Mouse (Mus musculus) lung, postnatal 0 days (tissue): ENCODE measurements around the gene Clca1. TPM values are rescaled to one million over a fixed set of nuclear protein-coding genes. Genes with fewer than 3 reads are reported as not detected.

Experiments used
- ATAC-seq: fragments of 200-750 bp; cut with Nextera tagmentation; 2 replicates; pipeline ENCODE4 v1.8.0; 2017; ENCODE audit warnings: moderate library complexity
- DNase-seq: peaks from one replicate; pipeline ENCODE4 v3.0.0-alpha.2; 2016; ENCODE audit warnings: low spot score
- H3K27ac ChIP-seq: fragments of 300-500 bp; sonication (generic); 2 replicates; pipeline ENCODE4 v1.5.1; 2014; ENCODE audit warnings: antibody characterized with exemption, mild to moderate bottlenecking, low read length, mixed read lengths
- H3K27me3 ChIP-seq: fragments of 300-500 bp; sonication (generic); replicated peaks from 2 replicates; pipeline ENCODE4 v1.6.1; 2014; ENCODE audit warnings: low read length, mixed read lengths; ENCODE audit not compliant: insufficient read depth
- H3K36me3 ChIP-seq: fragments of 300-500 bp; sonication (generic); 2 replicates; pipeline ENCODE4 v1.6.1; 2014; ENCODE audit warnings: low read length, mixed read lengths; ENCODE audit not compliant: insufficient read depth
- H3K4me1 ChIP-seq: fragments of 300-500 bp; sonication (generic); 2 replicates; pipeline ENCODE4 v1.6.1; 2014; ENCODE audit warnings: antibody characterized with exemption, low read depth, low read length, mixed read lengths; ENCODE audit not compliant: insufficient read depth
- H3K4me2 ChIP-seq: fragments of 300-500 bp; sonication (generic); replicated peaks from 2 replicates; pipeline ENCODE4 v1.6.1; 2014; ENCODE audit warnings: low read depth, mild to moderate bottlenecking, low read length, moderate library complexity, mixed read lengths
- H3K4me3 ChIP-seq: fragments of 300-500 bp; sonication (generic); 2 replicates; pipeline ENCODE4 v1.5.1; 2014; ENCODE audit warnings: low read depth, low read length
- H3K9ac ChIP-seq: fragments of 300-500 bp; sonication (generic); replicated peaks from 2 replicates; pipeline ENCODE4 v1.6.1; 2014; ENCODE audit warnings: low read depth, mild to moderate bottlenecking
- H3K9me3 ChIP-seq: fragments of 300-500 bp; sonication (generic); 2 replicates; pipeline ENCODE4 v1.6.1; 2016; ENCODE audit warnings: low read length, mixed read lengths
- CTCF ChIP-seq: IDR thresholded peaks from 2 replicates; pipeline ENCODE4 v1.5.1; 2016; ENCODE audit warnings: antibody characterized with exemption, mild to moderate bottlenecking
- EP300 ChIP-seq: IDR thresholded peaks from 2 replicates; pipeline ENCODE4 v1.6.1; 2016; ENCODE audit warnings: antibody characterized with exemption, mild to moderate bottlenecking, control low read depth
- WGBS: fragments of 180-500 bp; shearing (Covaris S2); extraction: QIAGEN DNeasy Blood & Tissue Kit; methylation state at CpG from one replicate; pipeline ENCODE4 v1.1.7; 2014; 5-methylcytosine and 5-hydroxymethylcytosine counted together
- polyA plus RNA-seq: library from polyadenylated mRNA; unstranded; fragments of >200 nt; fragmentation: Nextera tagmentation; extraction: Ambion mirVana; gene quantifications from 2 replicates; pipeline ENCODE4 v1.2.1, GENCODE M21; 2015

The Clca1 gene
- polyA plus RNA-seq, 1 experiment from 2014 or later: not detected

DNA sequence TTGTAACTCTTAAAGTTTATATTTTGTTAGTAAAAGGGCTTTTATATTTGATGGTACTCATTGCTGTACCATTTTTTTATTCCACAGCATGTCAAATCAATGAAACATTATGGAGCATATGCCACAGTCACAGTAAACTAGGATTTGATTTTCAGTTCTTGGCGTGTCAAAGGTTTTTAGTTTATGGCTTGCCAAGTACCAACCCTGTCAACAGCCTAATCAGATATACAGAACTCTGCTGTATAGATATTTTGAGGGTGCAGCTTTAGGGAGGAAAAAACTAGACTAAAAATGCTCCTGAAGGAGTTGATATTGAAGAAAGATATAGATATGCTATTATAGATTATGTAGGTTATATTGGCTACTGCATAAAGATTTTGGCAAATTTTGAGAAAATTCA, 62.8 kb downstream of the Clca1 start:
- Histone ChIP-seq H3K9me3 (no peaks in the 10 kb centered on the region), H3K27ac (no peak overlapping the region), H3K36me3 (no peaks in the 10 kb centered on the region), H3K27me3 (no peaks in the 10 kb centered on the region), H3K4me3 (no peak overlapping the region), H3K4me1 (no peaks in the 10 kb centered on the region), H3K4me2 (no peak overlapping the region), H3K9ac (no peak overlapping the region)
- DNase-seq (no peak), ATAC-seq (no peak)
- 71% methylated on average over 1 of the region's 1 CpGs for WGBS
- TF ChIP-seq EP300 (no peak), CTCF (no peak)

GRCm38 (mm10) chr3:144966074-144966473, 66.5 kb downstream of the Clca1 start:
- DNase-seq (no peak), ATAC-seq (no peak)
- no peaks in the 10 kb centered on the region for H3K4me1 ChIP-seq
- WGBS: 46% methylated on average over 4 of the region's 4 CpGs
- H3K27ac ChIP-seq: no peak overlapping the region
- H3K9me3 ChIP-seq: no peaks in the 10 kb centered on the region
- H3K9ac ChIP-seq: no peak overlapping the region
- H3K27me3 ChIP-seq: no peaks in the 10 kb centered on the region
- no peak for TF ChIP-seq EP300
- no peak for TF ChIP-seq CTCF
- no peak overlapping the region for H3K4me2 ChIP-seq
- no peaks in the 10 kb centered on the region for H3K36me3 ChIP-seq
- H3K4me3 ChIP-seq: no peak overlapping the region

Other genes with a start within 250 kb of the Clca1 start
- 0.88 and 1.6 TPM in 2 replicates for gene Clca3a2, start 213.3 kb downstream of the Clca1 start, polyA plus RNA-seq
- gene Clca3b, start 183.4 kb downstream of the Clca1 start, polyA plus RNA-seq: not detected in 2 replicates
- gene Clca4b, start 100.2 kb downstream of the Clca1 start, polyA plus RNA-seq: not detected in 2 replicates
- not detected in 2 replicates for gene Clca4a, start 57.7 kb downstream of the Clca1 start, polyA plus RNA-seq
- gene Clca2, start 66.7 kb upstream of the Clca1 start, polyA plus RNA-seq: 0.11 and 0.16 TPM in 2 replicates
- 8.6 and 10.1 TPM in 2 replicates for gene Odf2l, start 85.8 kb upstream of the Clca1 start, polyA plus RNA-seq